10 mouse cellular contexts compared by ENCODE assay signal in genomic region chr4:152448666-152449018, GRCm38 (mm10). TPM values are rescaled to one million over a fixed set of nuclear protein-coding genes. Genes with fewer than 3 reads are reported as not detected.
DNase-seq lines count a peak whose midpoint lies in the region; ATAC-seq and TF ChIP-seq lines count a peak whose summit lies in the region.
"Had no signal": no experiment of that assay in that cellular context is flagged by ENCODE, and none has a peak within 500 bp of the region (broad histone marks: within the 10 kb centered on the region; RNA-seq: fewer than 3 reads in every experiment).

No protein-coding gene starts in this region.

- peak overlapping the region; percentile 90 for H3K9ac ChIP-seq in CH12.LX (ENCODE audit: insufficient read depth, low read depth)
- no peak overlapping the region for H3K9ac ChIP-seq in liver, adult 2 months (ENCODE audit: low read depth, low read length)
- H3K9ac ChIP-seq in forebrain, embryonic 15.5 days (replicated peaks) = no peak overlapping the region
- H3K9ac ChIP-seq: lung, embryonic 15.5 days had no signal

- TF ChIP-seq POLR2A in CH12.LX (IDR thresholded peaks at IDR 0.05; ENCODE audit: low read depth, low read length) = peak; percentile 87
- TF ChIP-seq POLR2A in liver, adult 2 months (IDR thresholded peaks at IDR 0.05; ENCODE audit: extremely low read depth, insufficient read depth, low read length) = no peak
- TF ChIP-seq POLR2A in myocyte (IDR thresholded peaks at IDR 0.05; ENCODE audit: insufficient read length, low read depth) = peak; percentile 56
- no peak for TF ChIP-seq POLR2A in kidney, adult 2 months (IDR thresholded peaks at IDR 0.05; ENCODE audit: low read depth, low read length)

- dilution Hi-C loops in CH12.LX (cut with MboI; ENCODE audit: extremely low pct_ligation_motif_present, extremely low pct_unique_long_range_greater_than_20kb, low sequenced_read_pairs) = no loop called here

- H3K4me1 ChIP-seq in CH12.LX (ENCODE audit: control insufficient read depth in 1 of 2, insufficient read depth in 2 of 2) = peaks cover 12 to 30% of the 10 kb centered on the region in 2 experiments
- no peaks in the 10 kb centered on the region for H3K4me1 ChIP-seq in liver, adult 2 months (ENCODE audit: control insufficient read depth, insufficient read depth, low read length)
- H3K4me1 ChIP-seq in forebrain, embryonic 15.5 days = peaks cover 5% of the 10 kb centered on the region; the same call in 1 of the 2 replicates
- no peaks in the 10 kb centered on the region for H3K4me1 ChIP-seq in kidney, adult 2 months (ENCODE audit: control insufficient read depth, insufficient read depth, low read length)
- H3K4me1 ChIP-seq: lung, embryonic 15.5 days had no signal

- H3K9me3 ChIP-seq in CH12.LX (replicated peaks; ENCODE audit: low read length) = peaks cover 6% of the 10 kb centered on the region
- H3K9me3 ChIP-seq in forebrain, embryonic 15.5 days = no peaks in the 10 kb centered on the region
- H3K9me3 ChIP-seq: lung, embryonic 15.5 days had no signal

- peaks cover 11 to 18% of the 10 kb centered on the region in 2 experiments for H3K36me3 ChIP-seq in CH12.LX (replicated peaks in 1 of 2; ENCODE audit: control insufficient read depth in 1 of 2, insufficient read depth in 1 of 2, low read length in 1 of 2)
- no peaks in the 10 kb centered on the region for H3K36me3 ChIP-seq in liver, adult 2 months (ENCODE audit: control insufficient read depth, insufficient read depth, low read length)
- no peaks in the 10 kb centered on the region for H3K36me3 ChIP-seq in myocyte (ENCODE audit: control insufficient read depth, insufficient read depth)
- no peaks in the 10 kb centered on the region for H3K36me3 ChIP-seq in forebrain, embryonic 15.5 days
- no peaks in the 10 kb centered on the region for H3K36me3 ChIP-seq in kidney, adult 2 months (ENCODE audit: control insufficient read depth, insufficient read depth, low read length)
- H3K36me3 ChIP-seq: lung, embryonic 15.5 days had no signal

- no peak for TF ChIP-seq EP300 in CH12.LX (IDR thresholded peaks at IDR 0.05; ENCODE audit: low read length)

- no peak for TF ChIP-seq RAD21 in CH12.LX (IDR thresholded peaks at IDR 0.05; ENCODE audit: low read depth, low read length)

- no peak overlapping the region for H3ac ChIP-seq in myocyte (ENCODE audit: control insufficient read depth, insufficient read length)

- H3K27me3 ChIP-seq in CH12.LX (replicated peaks) (peaks cover 9% of the 10 kb centered on the region), myocyte (ENCODE audit: control insufficient read depth, insufficient read depth, insufficient read length) (no peaks in the 10 kb centered on the region)
- H3K27me3 ChIP-seq in liver, adult 2 months (ENCODE audit: control insufficient read depth, insufficient read depth, low read length) = no peaks in the 10 kb centered on the region
- H3K27me3 ChIP-seq in forebrain, embryonic 15.5 days = no peaks in the 10 kb centered on the region
- H3K27me3 ChIP-seq in kidney, adult 2 months (replicated peaks; ENCODE audit: control insufficient read depth, insufficient read depth, low read length) = no peaks in the 10 kb centered on the region
- H3K27me3 ChIP-seq: lung, embryonic 15.5 days had no signal

- H3K4me2 ChIP-seq in CH12.LX (ENCODE audit: insufficient read depth, low read depth, poor library complexity, severe bottlenecking) (peak overlapping the region; percentile 82; the same call in 1 of the 2 replicates), myocyte (ENCODE audit: low read depth) (peak overlapping the region; percentile 55)
- no peak overlapping the region for H3K4me2 ChIP-seq in forebrain, embryonic 15.5 days (replicated peaks)
- H3K4me2 ChIP-seq: lung, embryonic 15.5 days had no signal

- H3K79me2 ChIP-seq in CH12.LX (replicated peaks; ENCODE audit: control insufficient read depth, extremely low read depth, insufficient read depth, poor library complexity, severe bottlenecking) (peaks cover 21% of the 10 kb centered on the region), myocyte (ENCODE audit: control insufficient read depth, insufficient read depth) (no peaks in the 10 kb centered on the region)
- no peaks in the 10 kb centered on the region for H3K79me2 ChIP-seq in liver, adult 2 months (ENCODE audit: control insufficient read depth, insufficient read depth, low read length)

- H3K4me3 ChIP-seq in CH12.LX (replicated peaks in 1 of 3; ENCODE audit: low read depth in 2 of 3, low read length in 2 of 3, poor library complexity in 1 of 3) (peak overlapping the region; percentile 79 to 96 (median 88)), myocyte (peak overlapping the region; percentile 18)
- H3K4me3 ChIP-seq in liver, adult 2 months (ENCODE audit: insufficient read depth, low read depth, low read length) = peak overlapping the region; percentile 45; the same call in 1 of the 2 replicates
- no peak overlapping the region for H3K4me3 ChIP-seq in forebrain, embryonic 15.5 days
- H3K4me3 ChIP-seq in kidney, adult 2 months (ENCODE audit: insufficient read depth, low read depth, low read length) = no peak overlapping the region
- H3K4me3 ChIP-seq: lung, embryonic 15.5 days had no signal

- peak; percentile 86 for DNase-seq in 416B (ENCODE audit: low read depth)
- peak; percentile 94 for DNase-seq in CH12.LX (ENCODE audit: extremely low read depth)
- no peak for DNase-seq in liver, adult 2 months (ENCODE audit: extremely low read depth, low read depth, low spot score)
- no peak for DNase-seq in kidney, adult 11 months
- no peak for DNase-seq in kidney, adult 2 months
- no peak for DNase-seq in right cerebral cortex, postnatal 25 days
- DNase-seq: embryo, embryonic 11 days had no signal

- in situ Hi-C loops in CH12.LX (cut with MboI; ENCODE audit: low pct_ligation_motif_present, low pct_unique_long_range_greater_than_20kb, low sequenced_read_pairs) = no loop called here

- H3K27ac ChIP-seq in CH12.LX (ENCODE audit: insufficient read depth, low read depth) = peak overlapping the region; percentile 85
- H3K27ac ChIP-seq in liver, adult 2 months (replicated peaks; ENCODE audit: insufficient read depth, low read depth, low read length) = no peak overlapping the region
- no peak overlapping the region for H3K27ac ChIP-seq in forebrain, embryonic 15.5 days (replicated peaks)
- H3K27ac ChIP-seq in kidney, adult 2 months (ENCODE audit: insufficient read depth, low read depth, low read length) = no peak overlapping the region
- H3K27ac ChIP-seq: lung, embryonic 15.5 days had no signal

- TF ChIP-seq CTCF in CH12.LX (conservative IDR thresholded peaks at IDR 0.05 in 1 of 2, IDR thresholded peaks at IDR 0.05 in 1 of 2; ENCODE audit: low read depth in 2 of 2, low read length in 2 of 2) = no peak
- TF ChIP-seq CTCF in liver, adult 2 months (IDR thresholded peaks at IDR 0.05; ENCODE audit: low read depth, low read length) = no peak
- no peak for TF ChIP-seq CTCF in kidney, adult 2 months (conservative IDR thresholded peaks at IDR 0.05; ENCODE audit: insufficient read depth, insufficient read length, low read depth, low read length)

- no peak for ATAC-seq in forebrain, embryonic 15.5 days (replicated peaks)

- WGBS in liver, adult 2 months = 66% methylated on average over 8 of the region's 8 CpGs
- WGBS in forebrain, embryonic 15.5 days = 67% methylated on average over 8 of the region's 8 CpGs
- 54% methylated on average over 8 of the region's 8 CpGs for WGBS in kidney, adult 2 months

TF ChIP-seq in CH12.LX, 34 proteins besides CTCF, POLR2A, EP300 and RAD21 (continues in another document):
- peak; percentile 86 for TF ChIP-seq NELFE (IDR thresholded peaks at IDR 0.05; ENCODE audit: low read depth, low read length)
- no peak for TF ChIP-seq UBTF (IDR thresholded peaks at IDR 0.05; ENCODE audit: low read depth, low read length)
- peak; percentile 96 for TF ChIP-seq MXI1 (IDR thresholded peaks at IDR 0.05; ENCODE audit: low read depth, low read length)
- peak; percentile 60; the same call in 1 of the 2 replicates for TF ChIP-seq MAFK (IDR thresholded peaks at IDR 0.05; ENCODE audit: insufficient replicate concordance, low read length)
- TF ChIP-seq TCF12 (IDR thresholded peaks at IDR 0.05; ENCODE audit: low read depth, low read length) = peak; percentile 85
- TF ChIP-seq ZNF384 (IDR thresholded peaks at IDR 0.05; ENCODE audit: low read depth, low read length) = no peak
- 0 out of 2 replicates have a peak, but pooled peaks have one; percentile 29 for TF ChIP-seq MEF2A (IDR thresholded peaks at IDR 0.05; ENCODE audit: borderline replicate concordance, low read depth, low read length)

TF ChIP-seq in myocyte, 11 proteins besides CTCF, POLR2A, EP300 and RAD21:
- no peak for TF ChIP-seq TCF3 (IDR thresholded peaks at IDR 0.05; ENCODE audit: insufficient read length, low read depth)
- TF ChIP-seq TCF12 (IDR thresholded peaks at IDR 0.05; ENCODE audit: insufficient read depth, poor library complexity, severe bottlenecking) = no peak
- TF ChIP-seq POLR2AphosphoS2 (IDR thresholded peaks at IDR 0.05; ENCODE audit: insufficient read length, low read depth) = no peak
- TF ChIP-seq MAX (IDR thresholded peaks at IDR 0.05; ENCODE audit: low read depth) = no peak
- no peak for TF ChIP-seq SRF (IDR thresholded peaks at IDR 0.05; ENCODE audit: control insufficient read depth, insufficient read length, low read depth)
- no peak for TF ChIP-seq REST (IDR thresholded peaks at IDR 0.05; ENCODE audit: insufficient read depth, insufficient read length)

RNA-seq across cellular contexts. Expression of gene Nphp4, which starts 27.9 kb away (rescaled TPM):
- total RNA-seq in CH12.LX (2012; rRNA removed) (0.29 and 0.68 TPM in 2 replicates), CH12.LX (2014; rRNA removed) (0.15 TPM in 1 of 2 replicates, not detected in the other)
- polyA plus RNA-seq in CH12.LX (2012; ENCODE audit: insufficient read length, low read depth) (0.09 TPM in 1 of 2 replicates, not detected in the other), myocyte (2012; fragmentation: generic; extraction: Trizol) (2.3 TPM)
- total RNA-seq in liver, adult 2 months (2014; rRNA removed) = not detected in 2 replicates
- 0.04 and 0.07 TPM in 2 replicates for polyA plus RNA-seq in liver, adult 2 months (2012; rRNA removed)
- polyA plus RNA-seq in forebrain, embryonic 15.5 days (2015; fragmentation: Nextera tagmentation; extraction: Ambion mirVana) = 5.0 and 5.5 TPM in 2 replicates
- 2.2 and 2.4 TPM in 2 replicates for polyA plus RNA-seq in kidney, adult 2 months (2012; rRNA removed)

RNA-seq across cellular contexts. Expression of gene Kcnab2, which starts 29.0 kb away (rescaled TPM):
- total RNA-seq in CH12.LX (2012; rRNA removed) (56.3 and 58.3 TPM in 2 replicates), CH12.LX (2014; rRNA removed) (35.3 and 35.7 TPM in 2 replicates)
- polyA plus RNA-seq in CH12.LX (2012; ENCODE audit: insufficient read length, low read depth) (95.8 and 116 TPM in 2 replicates), myocyte (2012; fragmentation: generic; extraction: Trizol) (14.6 TPM)
- total RNA-seq in liver, adult 2 months (2014; rRNA removed) = 0.37 and 1.1 TPM in 2 replicates
- polyA plus RNA-seq in liver, adult 2 months (2012; rRNA removed) = 0.59 and 0.76 TPM in 2 replicates
- 14.4 and 17.2 TPM in 2 replicates for polyA plus RNA-seq in forebrain, embryonic 15.5 days (2015; fragmentation: Nextera tagmentation; extraction: Ambion mirVana)
- 4.6 and 6.1 TPM in 2 replicates for polyA plus RNA-seq in kidney, adult 2 months (2012; rRNA removed)

Comparison
In these comparisons a context has a peak if more than half of its experiments do, and no peak if none do; other contexts are left out.
1. DNase-seq: peak in 416B (single experiment) and CH12.LX (single experiment); none in liver, adult 2 months (single experiment), kidney, adult 11 months (single experiment), kidney, adult 2 months (single experiment) and right cerebral cortex, postnatal 25 days (single experiment).
2. H3K4me3 ChIP-seq: peak in CH12.LX (3 of 3), liver, adult 2 months (single experiment) and myocyte (single experiment); none in forebrain, embryonic 15.5 days (single experiment) and kidney, adult 2 months (single experiment).
3. POLR2A ChIP-seq: peak in CH12.LX (single experiment) and myocyte (single experiment); none in liver, adult 2 months (single experiment) and kidney, adult 2 months (single experiment).